In the genomic region with DNA sequence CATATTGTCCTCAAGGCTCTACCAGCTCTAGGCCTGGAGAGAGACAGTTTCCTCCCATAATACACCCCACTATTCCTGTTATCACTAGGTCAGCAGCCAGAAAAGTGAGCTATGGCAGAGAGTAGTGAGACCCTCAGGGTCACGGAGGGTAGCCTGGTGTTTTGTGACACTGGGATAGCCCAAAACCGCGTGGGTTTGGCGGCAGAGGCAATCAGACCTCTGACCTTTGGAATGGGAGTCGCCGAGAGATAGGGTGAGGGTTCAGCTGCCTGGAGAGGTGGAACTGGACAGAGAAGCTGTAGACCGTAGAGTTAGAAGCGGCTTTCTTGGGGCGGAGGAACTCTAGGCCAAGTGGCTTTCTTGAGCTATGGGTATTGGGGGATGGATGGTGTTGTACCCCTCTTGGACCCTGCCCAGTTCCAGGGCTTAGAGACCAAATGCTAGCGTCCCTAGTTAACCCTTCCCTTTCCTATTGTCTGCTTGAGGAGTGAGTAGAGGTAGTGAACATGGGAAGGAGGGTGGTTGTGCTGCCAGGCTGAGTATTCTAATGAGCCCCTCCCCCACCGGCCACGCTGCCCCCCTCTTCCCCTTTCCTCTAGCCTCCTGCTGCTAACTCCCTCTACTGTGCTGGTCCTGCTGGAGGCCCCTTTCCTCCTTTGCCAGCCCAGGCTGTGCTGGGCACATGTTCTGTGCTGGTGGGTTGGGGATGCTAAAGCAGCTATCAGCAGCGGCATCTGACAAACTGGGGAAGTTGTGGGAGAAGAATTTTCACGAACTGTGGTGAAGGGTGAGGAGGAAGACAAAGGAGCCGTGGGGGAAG, we compare ENCODE assay signal across 8 mouse cellular contexts.
A peak's percentile ranks its signal among the peaks of the same experiment; 100 is the strongest.
DNase-seq lines count a peak whose midpoint lies in the region; ATAC-seq and TF ChIP-seq lines count a peak whose summit lies in the region.

No protein-coding gene starts in this region.

- H3K4me2 ChIP-seq in liver, embryonic 14.5 days (ENCODE audit: low read depth): peak overlapping the region; percentile 80

- H3K4me1 ChIP-seq in liver, embryonic 14.5 days (replicated peaks; ENCODE audit: control insufficient read depth in 2 of 2, insufficient read depth in 2 of 2, low read length in 1 of 2): peaks cover 5 to 49% of the 10 kb centered on the region in 2 experiments; a peak in 3 of 4 replicates

- intact Hi-C loops in gastrocnemius, adult 2 months (cut with DNase I): no loop called here

- no peak for TF ChIP-seq EP300 in liver, embryonic 14.5 days (IDR thresholded peaks at IDR 0.05; ENCODE audit: low read depth)

- no peaks in the 10 kb centered on the region for H3K27me3 ChIP-seq in liver, embryonic 14.5 days (ENCODE audit: control insufficient read depth, insufficient read depth, low read length)

- WGBS in liver, embryonic 14.5 days (ENCODE audit: insufficient replicate concordance): 6% methylated on average over 15 of the region's 15 CpGs

- H3K9me3 ChIP-seq in liver, embryonic 14.5 days (ENCODE audit: control insufficient read depth, low read length): no peaks in the 10 kb centered on the region

- H3K36me3 ChIP-seq in liver, embryonic 14.5 days (replicated peaks; ENCODE audit: control insufficient read depth, insufficient read depth, low read depth): no peaks in the 10 kb centered on the region; the same call in 1 of the 2 replicates

- H3K27ac ChIP-seq in gastrocnemius, adult 2 months: 0 out of 2 replicates have a peak overlapping the region, but pooled peaks have one; percentile 38
- peak overlapping the region; percentile 55 for H3K27ac ChIP-seq in liver, embryonic 14.5 days

- TF ChIP-seq CTCF in gastrocnemius, adult 2 months (IDR thresholded peaks at IDR 0.05): no peak
- TF ChIP-seq CTCF in liver, embryonic 14.5 days (IDR thresholded peaks at IDR 0.05; ENCODE audit: low read depth): no peak

- peak; percentile 66 to 75 for ATAC-seq in hematopoietic stem cell, adult 5-6 weeks (replicated peaks in 1 of 2; ENCODE audit: insufficient read depth in 1 of 2, low FRiP score in 2 of 2, low TSS enrichment in 1 of 2, low read depth in 1 of 2, poor library complexity in 2 of 2, severe bottlenecking in 2 of 2)
- ATAC-seq in liver, embryonic 14.5 days (ENCODE audit: insufficient read depth): peak; percentile 29

- no peak for DNase-seq in gastrocnemius, adult 2 months
- DNase-seq in gastrocnemius, adult 18-20 months (ENCODE audit: low spot score): no peak
- DNase-seq in MEL-GATA-1-ER (ENCODE audit: extremely low read depth, low read depth): peak; percentile 60
- DNase-seq in liver, embryonic 14.5 days (ENCODE audit: low read depth in 3 of 3, low spot score in 3 of 3): no peak
- DNase-seq in spleen, postnatal 10 days (ENCODE audit: low spot score in 2 of 2): peak; percentile 29 to 50
- no peak for DNase-seq in c-Kit-positive CD71-positive TER-119-positive erythroid progenitor cells, embryonic 14.5 days (ENCODE audit: low spot score)
- no peak for DNase-seq in adrenal gland, adult 2 months

- H3K4me3 ChIP-seq in gastrocnemius, adult 2 months: no peak overlapping the region
- H3K4me3 ChIP-seq in liver, embryonic 14.5 days (ENCODE audit: insufficient read depth in 1 of 2, low read depth in 2 of 2, low read length in 2 of 2): peak overlapping the region; percentile 56 to 62

- H3K9ac ChIP-seq in liver, embryonic 14.5 days (replicated peaks): peak overlapping the region; percentile 0; the same call in 1 of the 2 replicates

Comparison
In these comparisons a context has a peak if more than half of its experiments do, and no peak if none do; other contexts are left out.
1. DNase-seq: peak in MEL-GATA-1-ER (single experiment) and spleen, postnatal 10 days (2 of 2); none in gastrocnemius, adult 2 months (single experiment), gastrocnemius, adult 18-20 months (single experiment), liver, embryonic 14.5 days (0 of 3), c-Kit-positive CD71-positive TER-119-positive erythroid progenitor cells, embryonic 14.5 days (single experiment) and adrenal gland, adult 2 months (single experiment).